Mouse (Mus musculus): ENCODE results near the gene Nhp2. TPM values are rescaled to one million over a fixed set of nuclear protein-coding genes. Genes with fewer than 3 reads are reported as not detected.
A peak's percentile ranks its signal among the peaks of the same experiment; 100 is the strongest.
"Not testable (repeated sequence)": the region's sequence is repeated elsewhere in the genome, so short reads cannot be mapped to it uniquely, and the experiment has no call there.

The Nhp2 gene
- total RNA-seq, 1 experiment from 2014 or later, result 64.8 TPM

DNA sequence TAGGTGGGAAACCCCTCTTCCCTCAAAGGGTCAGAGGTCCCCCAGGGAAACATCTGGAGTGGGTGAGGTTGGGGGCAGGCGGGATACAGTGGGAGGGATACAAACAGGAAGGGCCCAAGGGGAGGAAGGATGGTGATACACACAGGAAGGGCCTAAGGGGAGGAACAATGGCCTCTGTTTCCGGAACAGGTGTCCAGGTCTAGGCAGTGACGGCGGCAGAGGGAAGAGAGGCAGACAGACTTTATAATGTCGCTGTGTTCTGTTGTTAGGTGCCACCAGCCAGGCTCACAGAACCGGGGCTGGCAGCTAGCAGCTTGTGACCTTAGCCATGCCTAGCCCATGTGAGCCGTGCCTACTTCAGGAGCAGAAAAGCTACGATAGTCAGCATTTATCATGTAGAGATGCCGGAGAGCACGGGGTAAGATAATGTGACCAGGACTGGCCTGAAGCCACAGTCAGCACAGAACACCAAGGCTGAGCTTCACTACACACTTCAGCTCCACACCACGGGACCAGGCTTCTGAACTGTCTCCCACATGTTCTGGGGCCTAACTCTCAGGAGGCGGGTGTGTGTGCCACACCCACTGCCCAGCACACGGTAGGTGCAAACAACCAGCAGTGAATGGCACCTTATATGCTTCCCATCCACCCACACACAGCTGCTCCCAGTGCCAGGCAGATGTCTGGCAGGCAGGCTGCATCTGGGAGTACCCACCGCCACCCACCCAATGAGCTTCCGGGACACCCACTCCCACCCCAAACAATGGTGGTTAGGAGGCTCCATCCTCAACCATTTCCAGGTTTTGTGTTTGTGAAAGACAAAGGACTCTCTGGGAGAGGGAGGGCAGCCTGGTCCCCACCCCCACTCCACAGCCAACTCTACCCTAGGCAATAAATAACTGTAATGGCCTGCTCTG lies 27.5 kb downstream of the Nhp2 start:
- no peak; a peak in 1 of 4 replicates for ATAC-seq (replicated peaks in 1 of 2; ENCODE audit: insufficient read depth in 1 of 2, low FRiP score in 2 of 2, low TSS enrichment in 1 of 2, low read depth in 1 of 2, poor library complexity in 2 of 2, severe bottlenecking in 2 of 2)

DNA sequence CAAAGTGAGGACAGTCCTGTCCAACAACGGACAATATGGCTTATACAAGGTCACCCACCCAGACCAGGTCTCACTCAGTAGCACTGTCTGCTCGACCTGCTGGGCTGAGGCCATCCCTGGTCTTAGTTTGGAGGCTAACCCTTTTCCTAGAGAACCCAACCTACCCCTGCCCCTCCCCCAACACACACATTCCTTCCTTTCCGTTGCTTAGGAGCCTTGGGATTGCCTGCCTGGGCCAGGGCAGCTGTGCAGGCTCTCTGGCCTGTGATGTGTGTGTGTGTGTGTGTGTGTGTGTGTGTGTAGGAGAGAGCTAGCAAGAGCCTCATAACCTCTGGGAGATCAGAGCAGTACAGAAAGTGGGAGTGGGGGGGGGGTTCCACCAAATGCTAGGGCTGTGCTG lies 29.0 kb downstream of the Nhp2 start:
- no peak for ATAC-seq (replicated peaks in 1 of 2; ENCODE audit: insufficient read depth in 1 of 2, low FRiP score in 2 of 2, low TSS enrichment in 1 of 2, low read depth in 1 of 2, poor library complexity in 2 of 2, severe bottlenecking in 2 of 2)

DNA sequence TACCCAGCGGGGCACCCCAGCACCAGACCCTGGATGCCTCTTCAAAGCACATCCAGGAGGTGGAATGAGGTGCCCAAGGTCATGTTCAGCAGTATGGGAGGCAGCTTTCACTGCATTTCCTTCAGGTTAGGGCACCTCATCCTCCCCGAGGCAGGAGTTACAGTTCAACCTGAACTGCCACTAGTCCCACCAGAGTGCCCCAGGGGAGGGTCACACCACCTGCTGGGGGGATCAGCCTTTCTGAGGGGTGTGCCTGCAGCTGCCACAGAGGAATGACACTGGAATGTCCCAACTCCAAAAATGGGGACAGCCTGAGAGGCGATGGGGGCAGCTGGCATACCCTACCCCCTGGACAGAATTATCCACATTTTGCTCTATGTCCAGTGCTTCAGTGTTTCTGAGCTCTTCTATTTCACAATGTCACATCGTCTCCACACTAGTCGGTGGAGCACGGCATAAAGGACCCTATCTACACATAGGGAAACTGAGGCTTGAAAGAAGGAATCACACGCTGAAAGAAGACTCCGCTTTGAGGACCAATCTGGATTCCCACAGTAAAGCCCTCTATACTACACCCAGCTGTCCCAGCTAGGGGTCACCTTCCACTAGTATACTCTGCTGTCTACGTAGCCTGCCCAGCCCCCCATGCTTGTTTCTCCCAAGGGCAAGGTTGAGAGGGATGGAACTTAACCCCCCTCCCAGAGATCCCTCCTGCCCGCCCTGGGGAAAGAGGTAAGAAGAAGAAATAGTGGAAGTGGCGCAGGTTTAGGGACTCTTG lies 29.8 kb downstream of the Nhp2 start:
- no peak for ATAC-seq (replicated peaks in 1 of 2; ENCODE audit: insufficient read depth in 1 of 2, low FRiP score in 2 of 2, low TSS enrichment in 1 of 2, low read depth in 1 of 2, poor library complexity in 2 of 2, severe bottlenecking in 2 of 2)

DNA sequence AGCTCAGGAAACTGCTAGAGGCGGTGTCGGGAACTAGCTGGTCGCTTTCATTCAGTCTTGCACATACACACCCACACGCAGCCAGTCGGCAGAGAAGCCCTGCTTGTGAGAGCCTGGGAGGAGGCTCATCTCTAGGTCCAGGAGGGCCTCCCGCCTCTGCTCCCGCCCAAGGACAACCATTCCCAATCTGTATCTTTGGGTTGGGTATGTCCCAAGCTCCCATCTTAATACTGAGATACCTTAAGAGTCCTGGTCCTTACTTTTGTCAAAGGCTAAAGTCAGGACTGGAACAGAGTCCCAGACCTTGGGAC lies 30.3 kb downstream of the Nhp2 start:
- no peak for ATAC-seq (replicated peaks in 1 of 2; ENCODE audit: insufficient read depth in 1 of 2, low FRiP score in 2 of 2, low TSS enrichment in 1 of 2, low read depth in 1 of 2, poor library complexity in 2 of 2, severe bottlenecking in 2 of 2)

DNA sequence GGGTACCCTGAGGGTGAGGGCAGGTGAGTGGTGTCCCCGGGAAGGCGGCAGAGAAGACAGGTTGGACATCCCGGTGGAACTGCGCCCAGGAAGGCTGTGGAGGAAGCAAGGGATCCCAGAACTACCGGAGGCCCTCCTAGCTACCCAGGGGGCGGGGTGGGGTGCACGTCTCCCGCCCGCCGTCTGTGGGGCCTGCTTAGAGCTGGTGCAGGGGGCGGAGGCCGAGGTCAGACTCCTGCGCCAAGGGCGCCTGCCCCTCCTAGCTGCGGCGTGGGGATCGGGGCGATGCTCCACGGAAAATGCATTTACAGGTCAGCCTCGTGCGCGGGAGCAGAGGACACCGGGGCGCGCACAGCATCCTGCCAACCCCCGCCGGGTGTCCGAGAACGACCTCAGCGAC lies 30.7 kb downstream of the Nhp2 start:
- ATAC-seq (replicated peaks in 1 of 2; ENCODE audit: insufficient read depth in 1 of 2, low FRiP score in 2 of 2, low TSS enrichment in 1 of 2, low read depth in 1 of 2, poor library complexity in 2 of 2, severe bottlenecking in 2 of 2), result peak in 1 of 2 experiments; percentile 9; a peak in 2 of 4 replicates

DNA sequence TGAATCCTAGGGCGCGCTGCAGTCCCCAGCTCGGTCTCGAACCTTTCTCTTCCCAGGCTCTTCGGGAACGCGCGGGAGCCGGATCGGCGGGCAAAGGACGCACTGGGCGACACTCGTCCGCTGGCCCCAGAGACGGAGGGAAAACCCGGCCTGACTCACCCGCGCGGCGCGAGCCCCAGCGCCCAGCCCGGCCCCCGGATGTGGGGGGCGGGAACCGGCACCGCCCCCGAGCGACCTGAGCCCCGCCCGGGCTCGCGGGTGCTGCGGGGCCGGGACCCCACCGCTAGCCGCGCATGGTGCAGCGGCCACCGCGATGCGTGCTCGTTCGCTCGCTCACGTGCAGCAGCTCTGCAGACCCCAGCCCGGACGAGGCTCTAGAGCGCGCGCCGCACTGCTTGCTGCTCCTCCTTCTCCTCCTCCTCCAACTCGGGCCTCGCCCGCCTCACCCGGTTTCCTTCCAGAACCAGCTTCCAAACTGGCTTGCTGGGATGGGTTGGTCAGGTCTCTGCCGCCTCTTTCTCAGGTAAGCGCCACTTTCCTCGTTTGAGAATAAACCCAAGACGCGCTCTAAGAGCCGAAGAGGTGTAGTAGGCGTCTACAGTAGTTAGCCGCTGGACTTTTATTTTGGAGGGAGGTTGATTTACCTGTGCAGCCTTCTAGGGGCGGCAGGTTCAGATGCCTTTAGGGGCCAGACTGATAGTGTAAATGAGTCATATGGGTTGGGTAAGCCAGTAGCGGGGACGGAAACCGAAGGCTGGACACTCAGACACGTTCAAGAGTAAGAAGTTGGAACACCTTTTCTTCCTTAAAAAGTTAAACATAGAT lies 31.4 kb downstream of the Nhp2 start, which contains the start of the genes N4bp3 and D930048N14Rik:
Gene N4bp3, minus strand, starts transcription at position 152 of the 825 bp plus-strand sequence.
Gene D930048N14Rik, plus strand, starts transcription at position 264 of the 825 bp plus-strand sequence.
- peak in 1 of 2 experiments; percentile 34; a peak in 2 of 4 replicates for ATAC-seq (replicated peaks in 1 of 2; ENCODE audit: insufficient read depth in 1 of 2, low FRiP score in 2 of 2, low TSS enrichment in 1 of 2, low read depth in 1 of 2, poor library complexity in 2 of 2, severe bottlenecking in 2 of 2)

DNA sequence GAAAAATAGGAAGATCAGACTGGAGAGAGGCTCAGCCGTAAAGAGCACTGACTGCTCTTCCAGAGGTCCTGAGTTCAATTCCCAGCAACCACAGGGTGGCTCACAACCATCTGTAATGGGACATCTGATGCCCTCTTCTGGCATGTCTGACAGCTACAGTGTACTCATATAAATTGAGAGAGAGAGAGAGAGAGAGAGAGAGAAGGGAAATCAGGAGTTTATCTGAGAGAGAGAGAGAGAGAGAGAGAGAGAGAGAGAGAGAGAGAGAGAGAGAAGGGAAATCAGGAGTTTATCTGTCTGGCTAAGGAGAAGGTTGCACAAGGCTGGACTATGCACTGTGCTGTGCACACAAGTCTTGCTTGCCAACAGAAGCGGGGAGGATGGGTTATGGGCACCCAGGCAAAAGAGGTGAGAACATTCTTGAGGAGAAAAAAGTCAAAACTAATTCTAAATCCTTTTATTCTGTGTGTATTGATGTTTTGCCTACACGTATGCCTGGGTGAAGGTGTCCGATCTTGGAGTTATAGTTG lies 33.4 kb downstream of the Nhp2 start:
- no peak for ATAC-seq (replicated peaks in 1 of 2; ENCODE audit: insufficient read depth in 1 of 2, low FRiP score in 2 of 2, low TSS enrichment in 1 of 2, low read depth in 1 of 2, poor library complexity in 2 of 2, severe bottlenecking in 2 of 2)

DNA sequence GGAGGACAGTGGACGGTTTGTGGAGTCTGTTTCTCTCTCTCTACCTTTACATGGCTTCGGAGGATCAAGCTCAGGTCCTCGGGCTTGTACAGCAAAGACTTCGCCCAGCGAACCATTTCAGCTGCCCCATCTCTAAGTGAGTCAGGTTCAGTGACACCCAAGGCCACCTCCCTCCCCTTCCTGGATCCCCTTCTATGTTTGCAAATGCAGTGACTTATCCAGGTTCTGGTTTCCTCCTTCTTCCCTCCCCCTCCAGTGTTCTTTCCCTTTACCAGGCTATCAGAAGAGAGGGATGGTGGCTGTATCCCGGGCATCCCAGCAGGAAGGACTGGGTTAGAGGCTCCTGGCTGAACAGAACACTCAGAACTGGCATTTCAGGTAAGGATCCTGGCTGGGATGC lies 34.2 kb downstream of the Nhp2 start:
- ATAC-seq (replicated peaks in 1 of 2; ENCODE audit: insufficient read depth in 1 of 2, low FRiP score in 2 of 2, low TSS enrichment in 1 of 2, low read depth in 1 of 2, poor library complexity in 2 of 2, severe bottlenecking in 2 of 2), result no peak

DNA sequence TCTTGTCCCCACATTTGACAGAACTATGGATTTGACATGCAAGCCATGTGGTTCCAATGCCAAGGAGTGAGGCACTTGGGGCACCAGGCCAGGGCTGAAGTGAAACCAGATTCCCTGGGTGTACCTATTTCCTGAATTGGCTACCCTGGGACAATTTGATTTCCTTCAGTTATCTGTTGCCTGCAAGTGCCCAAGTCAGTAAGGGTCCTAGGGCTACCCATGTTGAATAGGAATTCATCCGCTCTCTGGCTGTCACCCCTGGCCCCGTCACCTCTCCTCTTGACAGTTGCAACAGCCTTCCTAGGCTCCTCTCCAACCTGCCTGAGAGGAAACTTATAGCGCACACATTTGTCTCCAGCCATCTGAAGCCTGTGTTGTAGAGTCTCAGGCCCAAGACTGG lies 35.4 kb downstream of the Nhp2 start:
- no peak for ATAC-seq (replicated peaks in 1 of 2; ENCODE audit: insufficient read depth in 1 of 2, low FRiP score in 2 of 2, low TSS enrichment in 1 of 2, low read depth in 1 of 2, poor library complexity in 2 of 2, severe bottlenecking in 2 of 2)

DNA sequence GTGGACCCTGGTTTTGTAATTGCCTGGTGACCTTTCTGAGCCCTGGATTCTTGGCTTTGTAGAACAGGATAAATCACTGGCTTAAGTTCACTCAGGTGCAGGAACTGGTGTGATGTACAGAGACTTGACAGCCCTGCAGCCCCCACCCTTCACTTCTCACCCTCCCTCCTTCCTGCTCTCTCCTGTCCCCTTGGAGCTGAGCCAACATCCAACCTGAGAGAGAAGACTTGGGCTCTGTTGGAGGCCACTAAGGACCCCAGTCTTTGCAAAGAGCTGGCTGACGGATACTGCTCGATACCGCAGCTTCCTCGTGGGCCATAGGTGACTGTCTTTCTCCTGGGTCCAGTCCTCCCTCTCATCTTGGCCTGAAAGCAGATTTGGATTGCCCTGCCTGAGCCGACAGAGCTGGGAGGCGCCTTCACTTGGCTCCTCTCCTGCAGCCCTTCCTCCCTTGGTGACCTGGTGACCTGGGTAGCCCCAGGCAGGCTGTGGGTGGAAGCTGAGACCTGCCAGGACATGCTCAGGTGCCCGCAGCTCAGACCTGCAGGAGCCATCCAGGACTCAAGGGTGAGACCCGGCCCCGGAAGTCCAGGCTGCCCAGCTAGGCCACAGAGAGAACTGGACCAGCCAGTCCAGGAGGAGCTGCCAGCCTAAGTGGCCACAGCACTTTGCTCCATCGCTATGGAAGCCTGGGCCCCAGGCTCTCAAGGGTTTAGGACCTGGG lies 37.4 kb downstream of the Nhp2 start:
- ATAC-seq (replicated peaks in 1 of 2; ENCODE audit: insufficient read depth in 1 of 2, low FRiP score in 2 of 2, low TSS enrichment in 1 of 2, low read depth in 1 of 2, poor library complexity in 2 of 2, severe bottlenecking in 2 of 2), result no peak

DNA sequence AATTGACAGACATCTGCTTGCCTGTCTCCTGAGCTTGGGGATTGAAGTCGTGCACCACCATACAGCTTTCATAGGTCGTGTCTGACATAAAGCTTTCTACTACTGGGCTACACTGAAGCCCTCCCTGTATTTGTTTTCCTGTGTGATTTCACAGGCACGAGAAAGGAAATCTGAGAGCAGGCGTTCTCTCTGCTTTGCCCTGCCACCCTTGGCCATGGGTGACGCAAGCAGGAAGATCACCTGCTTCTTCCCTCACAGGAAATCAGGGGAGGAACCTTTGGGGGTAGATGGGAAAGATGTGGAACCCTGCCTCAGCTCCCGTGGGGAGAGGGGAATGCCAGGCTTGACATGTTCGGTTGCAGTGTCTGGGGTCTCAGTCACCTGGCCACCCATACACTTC lies 38.8 kb downstream of the Nhp2 start:
- no peak for ATAC-seq (replicated peaks in 1 of 2; ENCODE audit: insufficient read depth in 1 of 2, low FRiP score in 2 of 2, low TSS enrichment in 1 of 2, low read depth in 1 of 2, poor library complexity in 2 of 2, severe bottlenecking in 2 of 2)

DNA sequence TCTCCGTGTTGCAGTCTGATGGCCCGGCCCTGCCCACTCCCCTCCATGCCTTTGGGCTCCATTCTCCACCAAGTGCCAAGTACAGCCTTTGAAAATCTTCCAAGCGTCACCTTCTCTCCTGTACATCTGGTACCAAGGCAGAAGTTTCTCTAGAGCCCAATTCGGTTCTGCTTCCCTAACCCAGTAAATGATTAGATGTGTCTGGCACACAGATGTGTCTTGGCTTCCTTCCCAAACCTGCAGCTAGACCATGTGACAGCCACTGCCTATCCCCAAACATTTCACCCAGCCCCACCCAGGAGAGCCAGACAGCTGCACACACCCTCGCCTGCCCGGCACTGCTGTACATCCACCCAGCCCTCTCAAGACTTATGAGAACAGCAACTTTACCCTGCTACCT lies 39.2 kb downstream of the Nhp2 start:
- ATAC-seq (replicated peaks in 1 of 2; ENCODE audit: insufficient read depth in 1 of 2, low FRiP score in 2 of 2, low TSS enrichment in 1 of 2, low read depth in 1 of 2, poor library complexity in 2 of 2, severe bottlenecking in 2 of 2), result peak; percentile 55 to 76; a peak in 3 of 4 replicates

DNA sequence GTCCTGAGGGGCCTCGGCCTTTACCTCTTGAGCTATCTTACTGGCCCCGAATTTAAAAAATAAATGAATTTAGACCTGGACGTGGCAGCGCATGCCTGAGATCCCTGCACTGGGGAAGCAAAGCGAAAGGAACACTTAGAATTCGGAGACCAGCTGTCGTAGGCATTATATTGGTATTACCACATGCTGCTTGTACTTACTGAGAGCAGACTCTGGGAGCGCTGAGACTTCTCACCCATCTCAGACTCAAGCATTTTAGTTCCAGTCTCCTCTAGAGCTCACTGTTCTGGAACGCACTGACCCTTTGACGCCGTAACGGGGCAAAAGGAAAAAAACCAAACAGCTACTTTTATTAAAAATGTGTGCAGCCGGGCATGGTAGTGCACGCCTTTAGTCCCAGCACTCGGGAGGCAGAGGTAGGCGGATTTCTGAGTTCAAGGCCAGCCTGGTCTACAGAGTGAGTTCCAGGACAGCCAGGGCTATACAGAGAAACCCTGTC lies 42.4 kb downstream of the Nhp2 start:
- ATAC-seq (replicated peaks in 1 of 2; ENCODE audit: insufficient read depth in 1 of 2, low FRiP score in 2 of 2, low TSS enrichment in 1 of 2, low read depth in 1 of 2, poor library complexity in 2 of 2, severe bottlenecking in 2 of 2), result no peak

DNA sequence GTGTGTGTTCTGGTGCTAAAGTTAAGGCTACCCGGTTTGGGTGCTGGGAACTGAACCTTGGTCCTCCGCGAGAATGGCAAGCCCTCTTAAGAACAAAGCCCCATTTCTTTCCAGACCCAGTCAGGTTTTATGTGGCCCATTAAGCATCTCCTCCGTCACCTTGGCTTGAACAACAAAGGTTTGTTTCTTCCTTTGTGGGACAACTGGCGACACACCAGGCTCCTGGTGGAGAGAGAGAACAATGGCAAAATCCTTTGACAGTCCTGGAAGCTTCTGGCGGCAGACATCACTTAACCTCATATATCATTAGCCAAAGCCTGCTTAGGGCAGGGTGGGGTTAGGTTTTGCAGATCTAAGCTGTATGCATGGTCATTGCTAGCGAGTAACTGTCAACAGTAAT lies 43.1 kb downstream of the Nhp2 start:
- no peak for ATAC-seq (replicated peaks in 1 of 2; ENCODE audit: insufficient read depth in 1 of 2, low FRiP score in 2 of 2, low TSS enrichment in 1 of 2, low read depth in 1 of 2, poor library complexity in 2 of 2, severe bottlenecking in 2 of 2)

DNA sequence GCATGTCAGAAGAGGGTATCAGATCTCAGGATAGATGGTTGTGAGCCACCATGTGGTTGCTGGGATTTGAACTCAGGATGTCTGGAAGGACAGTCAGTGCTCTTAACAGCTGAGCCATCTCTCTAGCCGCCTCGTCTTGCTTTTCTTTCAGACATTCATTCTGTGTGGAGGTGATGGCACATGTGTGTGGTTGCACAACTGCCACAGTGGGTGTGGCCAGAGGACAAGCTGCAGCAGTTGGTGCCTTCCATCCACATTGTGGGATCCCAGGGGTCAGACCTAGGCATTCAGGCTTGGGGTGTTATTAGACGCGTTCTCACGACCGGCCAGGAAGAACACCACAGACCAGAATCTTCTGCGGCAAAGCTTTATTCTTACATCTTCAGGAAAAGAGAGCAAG lies 45.2 kb downstream of the Nhp2 start:
- not testable (repeated sequence) for ATAC-seq (replicated peaks in 1 of 2; ENCODE audit: insufficient read depth in 1 of 2, low FRiP score in 2 of 2, low TSS enrichment in 1 of 2, low read depth in 1 of 2, poor library complexity in 2 of 2, severe bottlenecking in 2 of 2)

DNA sequence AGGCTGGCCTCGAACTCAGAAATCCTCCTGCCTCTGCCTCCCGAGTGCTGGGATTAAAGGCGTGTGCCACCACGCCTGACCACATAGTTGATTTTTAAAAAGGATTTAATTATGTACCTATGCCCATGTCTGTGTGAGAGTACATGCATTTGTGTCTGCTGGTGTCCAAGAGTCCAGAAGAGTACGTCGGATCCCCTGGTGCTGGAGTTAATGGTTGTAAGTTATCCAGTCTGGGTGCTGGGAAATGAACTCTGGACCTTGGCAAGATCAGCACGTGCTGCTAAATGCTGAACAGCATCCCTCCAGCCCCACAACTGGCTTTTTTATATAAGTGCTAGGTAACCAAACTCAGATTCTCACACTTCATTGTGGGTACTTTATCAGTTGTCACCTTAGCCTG lies 51.3 kb downstream of the Nhp2 start:
- ATAC-seq (replicated peaks in 1 of 2; ENCODE audit: insufficient read depth in 1 of 2, low FRiP score in 2 of 2, low TSS enrichment in 1 of 2, low read depth in 1 of 2, poor library complexity in 2 of 2, severe bottlenecking in 2 of 2), result no peak

DNA sequence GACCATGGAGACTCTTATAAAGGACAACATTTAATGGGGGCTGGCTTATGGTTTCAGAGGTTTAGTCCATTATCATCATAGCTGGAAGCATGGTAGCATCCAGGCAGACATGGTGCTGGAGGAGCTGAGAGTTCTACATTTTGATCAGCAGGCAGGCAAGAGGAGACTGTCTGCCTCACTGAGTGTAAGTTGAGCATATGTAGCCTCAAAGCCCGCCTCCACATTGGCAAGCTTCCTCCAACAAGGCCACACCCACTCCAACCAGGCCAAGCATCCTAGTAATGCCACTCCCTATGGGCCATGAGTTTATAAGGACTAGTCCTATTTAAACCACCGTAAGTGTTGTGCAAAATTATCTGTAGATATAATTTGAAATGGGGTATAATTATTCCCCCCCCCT lies 51.8 kb downstream of the Nhp2 start:
- ATAC-seq (replicated peaks in 1 of 2; ENCODE audit: insufficient read depth in 1 of 2, low FRiP score in 2 of 2, low TSS enrichment in 1 of 2, low read depth in 1 of 2, poor library complexity in 2 of 2, severe bottlenecking in 2 of 2), result no peak
